Mouse (Mus musculus): Measurements from ENCODE around the gene Ttc28. TPM values are rescaled to one million over a fixed set of nuclear protein-coding genes. Genes with fewer than 3 reads are reported as not detected.

Ttc28 gene
- total RNA-seq, 1 experiment: 5.8 TPM

GRCm38 (mm10) chr5:111022940-111023339, 143.3 kb downstream of the Ttc28 start:
- no peak overlapping the region for H3K27ac ChIP-seq (ENCODE audit: insufficient read depth, low read depth, low read length, poor library complexity, severe bottlenecking)
- H3K36me3 ChIP-seq (ENCODE audit: control insufficient read depth, insufficient read depth, low read length, poor library complexity, severe bottlenecking): no peaks in the 10 kb centered on the region
- no peak for DNase-seq (ENCODE audit: low read depth, low spot score)
- no peak overlapping the region for H3K9ac ChIP-seq (ENCODE audit: insufficient read depth, low read depth, low read length, poor library complexity, severe bottlenecking)
- no peaks in the 10 kb centered on the region for H3K9me3 ChIP-seq (ENCODE audit: control insufficient read depth, insufficient read depth, low read depth, low read length)
- in situ Hi-C loops (cut with MboI; ENCODE audit: low sequenced_read_pairs in 2 of 2, unreplicated experiment in 2 of 2): no loop called here
- H3K4me1 ChIP-seq (ENCODE audit: control insufficient read depth in 2 of 2, insufficient read depth in 2 of 2, low read length in 2 of 2, poor library complexity in 1 of 2): peaks cover 0 to 4% of the 10 kb centered on the region in 2 experiments; a peak in 1 of 4 replicates
- TF ChIP-seq HCFC1 (IDR thresholded peaks at IDR 0.05; ENCODE audit: borderline replicate concordance, insufficient read depth, low read length) (no peak), ZNF384 (IDR thresholded peaks at IDR 0.05; ENCODE audit: low read depth, low read length) (no peak), MAFK (IDR thresholded peaks at IDR 0.05; ENCODE audit: insufficient read depth, low read depth, low read length) (no peak), ZC3H11A (IDR thresholded peaks at IDR 0.05; ENCODE audit: borderline replicate concordance, low read depth, low read length) (no peak), CHD2 (IDR thresholded peaks at IDR 0.05; ENCODE audit: low read depth, low read length) (no peak)
- H3K4me3 ChIP-seq (ENCODE audit: insufficient read depth in 1 of 2, low read depth in 1 of 2, low read length in 2 of 2, poor library complexity in 1 of 2, severe bottlenecking in 1 of 2): no peak overlapping the region

- H3K27ac ChIP-seq (ENCODE audit: insufficient read depth, low read depth, low read length, poor library complexity, severe bottlenecking): no peak overlapping the region
- H3K4me1 ChIP-seq (ENCODE audit: control insufficient read depth in 2 of 2, insufficient read depth in 2 of 2, low read length in 2 of 2, poor library complexity in 1 of 2): peaks cover 0 to 4% of the 10 kb centered on the region in 2 experiments; a peak in 1 of 4 replicates
- in situ Hi-C loops (cut with MboI; ENCODE audit: low sequenced_read_pairs in 2 of 2, unreplicated experiment in 2 of 2): no loop called here
- no peak for DNase-seq (ENCODE audit: low read depth, low spot score)
- no peak overlapping the region for H3K4me3 ChIP-seq (ENCODE audit: insufficient read depth in 1 of 2, low read depth in 1 of 2, low read length in 2 of 2, poor library complexity in 1 of 2, severe bottlenecking in 1 of 2)
- TF ChIP-seq ZC3H11A (IDR thresholded peaks at IDR 0.05; ENCODE audit: borderline replicate concordance, low read depth, low read length): no peak
- TF ChIP-seq ZNF384 (IDR thresholded peaks at IDR 0.05; ENCODE audit: low read depth, low read length): no peak
- no peak for TF ChIP-seq MAFK (IDR thresholded peaks at IDR 0.05; ENCODE audit: insufficient read depth, low read depth, low read length)
- TF ChIP-seq HCFC1 (IDR thresholded peaks at IDR 0.05; ENCODE audit: borderline replicate concordance, insufficient read depth, low read length): no peak
- TF ChIP-seq CHD2 (IDR thresholded peaks at IDR 0.05; ENCODE audit: low read depth, low read length): no peak
- no peaks in the 10 kb centered on the region for H3K9me3 ChIP-seq (ENCODE audit: control insufficient read depth, insufficient read depth, low read depth, low read length)
- H3K9ac ChIP-seq (ENCODE audit: insufficient read depth, low read depth, low read length, poor library complexity, severe bottlenecking): no peak overlapping the region
- no peaks in the 10 kb centered on the region for H3K36me3 ChIP-seq (ENCODE audit: control insufficient read depth, insufficient read depth, low read length, poor library complexity, severe bottlenecking)
Measured at GRCm38 (mm10) chr5:111024621-111025020, 145.0 kb downstream of the Ttc28 start.

GRCm38 (mm10) chr5:111025476-111025875, 145.9 kb downstream of the Ttc28 start:
- TF ChIP-seq MAFK (IDR thresholded peaks at IDR 0.05; ENCODE audit: insufficient read depth, low read depth, low read length) (no peak), HCFC1 (IDR thresholded peaks at IDR 0.05; ENCODE audit: borderline replicate concordance, insufficient read depth, low read length) (no peak), ZNF384 (IDR thresholded peaks at IDR 0.05; ENCODE audit: low read depth, low read length) (no peak), CHD2 (IDR thresholded peaks at IDR 0.05; ENCODE audit: low read depth, low read length) (no peak), ZC3H11A (IDR thresholded peaks at IDR 0.05; ENCODE audit: borderline replicate concordance, low read depth, low read length) (no peak)
- Histone ChIP-seq H3K9me3 (ENCODE audit: control insufficient read depth, insufficient read depth, low read depth, low read length) (no peaks in the 10 kb centered on the region), H3K27ac (ENCODE audit: insufficient read depth, low read depth, low read length, poor library complexity, severe bottlenecking) (no peak overlapping the region), H3K36me3 (ENCODE audit: control insufficient read depth, insufficient read depth, low read length, poor library complexity, severe bottlenecking) (no peaks in the 10 kb centered on the region), H3K4me1 (ENCODE audit: control insufficient read depth in 2 of 2, insufficient read depth in 2 of 2, low read length in 2 of 2, poor library complexity in 1 of 2) (peaks cover 0 to 4% of the 10 kb centered on the region in 2 experiments; a peak in 1 of 4 replicates), H3K4me3 (ENCODE audit: insufficient read depth in 1 of 2, low read depth in 1 of 2, low read length in 2 of 2, poor library complexity in 1 of 2, severe bottlenecking in 1 of 2) (no peak overlapping the region), H3K9ac (ENCODE audit: insufficient read depth, low read depth, low read length, poor library complexity, severe bottlenecking) (no peak overlapping the region)
- in situ Hi-C loops (cut with MboI; ENCODE audit: low sequenced_read_pairs in 2 of 2, unreplicated experiment in 2 of 2): no loop called here
- DNase-seq (ENCODE audit: low read depth, low spot score): no peak

GRCm38 (mm10) chr5:111026209-111026608, 146.6 kb downstream of the Ttc28 start:
- no peak for DNase-seq (ENCODE audit: low read depth, low spot score)
- Histone ChIP-seq H3K9me3 (ENCODE audit: control insufficient read depth, insufficient read depth, low read depth, low read length) (no peaks in the 10 kb centered on the region), H3K9ac (ENCODE audit: insufficient read depth, low read depth, low read length, poor library complexity, severe bottlenecking) (no peak overlapping the region), H3K27ac (ENCODE audit: insufficient read depth, low read depth, low read length, poor library complexity, severe bottlenecking) (no peak overlapping the region), H3K36me3 (ENCODE audit: control insufficient read depth, insufficient read depth, low read length, poor library complexity, severe bottlenecking) (no peaks in the 10 kb centered on the region), H3K4me3 (ENCODE audit: insufficient read depth in 1 of 2, low read depth in 1 of 2, low read length in 2 of 2, poor library complexity in 1 of 2, severe bottlenecking in 1 of 2) (no peak overlapping the region), H3K4me1 (ENCODE audit: control insufficient read depth in 2 of 2, insufficient read depth in 2 of 2, low read length in 2 of 2, poor library complexity in 1 of 2) (peaks cover 0 to 4% of the 10 kb centered on the region in 2 experiments; a peak in 1 of 4 replicates)
- in situ Hi-C loops (cut with MboI; ENCODE audit: low sequenced_read_pairs in 2 of 2, unreplicated experiment in 2 of 2): no loop called here
- TF ChIP-seq ZC3H11A (IDR thresholded peaks at IDR 0.05; ENCODE audit: borderline replicate concordance, low read depth, low read length) (no peak), HCFC1 (IDR thresholded peaks at IDR 0.05; ENCODE audit: borderline replicate concordance, insufficient read depth, low read length) (no peak), CHD2 (IDR thresholded peaks at IDR 0.05; ENCODE audit: low read depth, low read length) (no peak), ZNF384 (IDR thresholded peaks at IDR 0.05; ENCODE audit: low read depth, low read length) (no peak), MAFK (IDR thresholded peaks at IDR 0.05; ENCODE audit: insufficient read depth, low read depth, low read length) (no peak)

- no peak overlapping the region for H3K4me3 ChIP-seq (ENCODE audit: insufficient read depth in 1 of 2, low read depth in 1 of 2, low read length in 2 of 2, poor library complexity in 1 of 2, severe bottlenecking in 1 of 2)
- H3K27ac ChIP-seq (ENCODE audit: insufficient read depth, low read depth, low read length, poor library complexity, severe bottlenecking): no peak overlapping the region
Measured at GRCm38 (mm10) chr5:111028340-111028739, 148.7 kb downstream of the Ttc28 start.

More at GRCm38 (mm10) chr5:111028340-111028739, 148.7 kb downstream of the Ttc28 start:
- Histone ChIP-seq H3K4me1 (ENCODE audit: control insufficient read depth in 2 of 2, insufficient read depth in 2 of 2, low read length in 2 of 2, poor library complexity in 1 of 2) (peaks cover 0 to 4% of the 10 kb centered on the region in 2 experiments; a peak in 1 of 4 replicates), H3K9me3 (ENCODE audit: control insufficient read depth, insufficient read depth, low read depth, low read length) (no peaks in the 10 kb centered on the region), H3K36me3 (ENCODE audit: control insufficient read depth, insufficient read depth, low read length, poor library complexity, severe bottlenecking) (no peaks in the 10 kb centered on the region), H3K9ac (ENCODE audit: insufficient read depth, low read depth, low read length, poor library complexity, severe bottlenecking) (no peak overlapping the region)
- TF ChIP-seq CHD2 (IDR thresholded peaks at IDR 0.05; ENCODE audit: low read depth, low read length): no peak
- no peak for TF ChIP-seq HCFC1 (IDR thresholded peaks at IDR 0.05; ENCODE audit: borderline replicate concordance, insufficient read depth, low read length)
- TF ChIP-seq MAFK (IDR thresholded peaks at IDR 0.05; ENCODE audit: insufficient read depth, low read depth, low read length): peak; percentile 65
- no peak for TF ChIP-seq ZNF384 (IDR thresholded peaks at IDR 0.05; ENCODE audit: low read depth, low read length)
- TF ChIP-seq ZC3H11A (IDR thresholded peaks at IDR 0.05; ENCODE audit: borderline replicate concordance, low read depth, low read length): no peak
- DNase-seq (ENCODE audit: low read depth, low spot score): no peak
- in situ Hi-C loops (cut with MboI; ENCODE audit: low sequenced_read_pairs in 2 of 2, unreplicated experiment in 2 of 2): no loop called here
